Mouse (Mus musculus): ENCODE results near the gene Rab11fip4.

GRCm38 (mm10) chr11:79650359-79650835, 59.4 kb downstream of the Rab11fip4 start:
- TF ChIP-seq CHD2 (IDR thresholded peaks at IDR 0.05; ENCODE audit: low read depth, low read length), result no peak
- no peak for TF ChIP-seq HCFC1 (IDR thresholded peaks at IDR 0.05; ENCODE audit: borderline replicate concordance, insufficient read depth, low read length)
- no peak for TF ChIP-seq MAFK (IDR thresholded peaks at IDR 0.05; ENCODE audit: insufficient read depth, low read depth, low read length)
- no peak for TF ChIP-seq ZC3H11A (IDR thresholded peaks at IDR 0.05; ENCODE audit: borderline replicate concordance, low read depth, low read length)

All from ES-E14 (cell line).